Mouse (Mus musculus): ENCODE measurements around the gene Rpl10. TPM values are rescaled to one million over a fixed set of nuclear protein-coding genes. Genes with fewer than 3 reads are reported as not detected.

The Rpl10 gene
- total and polyA plus RNA-seq, 2 experiments from 2014 or later: 375 to 1,618 TPM

GRCm38 (mm10) chrX:74296538-74297448, 26.2 kb downstream of the Rpl10 start, which contains the start of gene Atp6ap1:
Atp6ap1 (plus strand) TSS chrX:74297097.
- 26% methylated on average over 37 of the region's 37 CpGs for WGBS
- DNase-seq (ENCODE audit: low spot score) (peak; percentile 96), ATAC-seq (peak; percentile 99)

DNA sequence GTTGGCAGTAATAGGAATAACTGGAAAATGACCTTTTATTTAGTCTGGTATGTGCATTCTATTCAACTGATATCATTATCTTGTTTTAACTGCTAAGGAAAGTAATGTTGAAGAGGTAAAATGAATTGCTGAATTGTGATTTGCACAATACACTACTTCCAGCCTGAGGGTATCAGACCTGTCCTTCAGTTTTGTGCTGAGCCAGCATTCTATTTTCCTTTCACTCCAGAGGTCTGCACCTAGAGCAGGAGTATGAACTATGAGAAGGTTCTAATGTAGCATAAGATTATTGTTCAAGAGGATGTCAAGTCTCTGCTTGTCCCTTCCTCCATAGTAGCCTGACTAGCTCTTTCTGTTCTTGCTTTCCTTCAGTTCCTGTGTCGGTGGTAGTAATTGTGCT, 27.7 kb downstream of the Rpl10 start:
- WGBS: 75% methylated on average over 1 of the region's 1 CpGs
- Histone ChIP-seq H3K36me3 (ENCODE audit: insufficient read depth, low read length) (0 out of 2 replicates have a peak, but pooled peaks cover 10% of the 10 kb centered on the region), H3K27ac (no peak overlapping the region), H3K4me2 (ENCODE audit: low read depth, low read length) (no peak overlapping the region), H3K4me1 (ENCODE audit: insufficient read depth, low read length) (no peaks in the 10 kb centered on the region), H3K4me3 (ENCODE audit: low read length) (no peak overlapping the region), H3K27me3 (ENCODE audit: insufficient read depth, low read length) (no peaks in the 10 kb centered on the region), H3K9ac (replicated peaks; ENCODE audit: low read length) (no peak overlapping the region), H3K9me3 (ENCODE audit: low read length) (no peaks in the 10 kb centered on the region)
- DNase-seq (ENCODE audit: low spot score): no peak
- no peak for TF ChIP-seq CTCF (IDR thresholded peaks at IDR 0.05; ENCODE audit: low read depth)
- no peak for ATAC-seq

More at GRCm38 (mm10) chrX:74296538-74297448, 26.2 kb downstream of the Rpl10 start, which contains the start of gene Atp6ap1:
- peak within 1 kb of the TSS; percentile 62 for H3K4me3 ChIP-seq (ENCODE audit: low read length)
- H3K4me1 ChIP-seq (ENCODE audit: insufficient read depth, low read length): no peaks in the 10 kb centered on the region
- TF ChIP-seq CTCF (IDR thresholded peaks at IDR 0.05; ENCODE audit: low read depth): no peak
- H3K9ac ChIP-seq (replicated peaks; ENCODE audit: low read length): peak within 1 kb of the TSS; percentile 74
- peak within 1 kb of the TSS; percentile 81 for H3K27ac ChIP-seq
- 0 out of 2 replicates have a peak, but pooled peaks cover 10% of the 10 kb centered on the region for H3K36me3 ChIP-seq (ENCODE audit: insufficient read depth, low read length)
- H3K27me3 ChIP-seq (ENCODE audit: insufficient read depth, low read length): no peaks in the 10 kb centered on the region
- no peaks in the 10 kb centered on the region for H3K9me3 ChIP-seq (ENCODE audit: low read length)
- H3K4me2 ChIP-seq (ENCODE audit: low read depth, low read length): peak within 1 kb of the TSS; percentile 66

GRCm38 (mm10) chrX:74299721-74300120, 29.1 kb downstream of the Rpl10 start:
- H3K9ac ChIP-seq (replicated peaks; ENCODE audit: low read length): no peak overlapping the region
- 77% methylated on average over 3 of the region's 3 CpGs for WGBS
- ATAC-seq: no peak

GRCm38 (mm10) chrX:74304867-74305700, 34.5 kb downstream of the Rpl10 start, which contains the start of gene Gdi1:
Gdi1 (plus strand) TSS chrX:74304998.
- peak; percentile 86 for ATAC-seq

More at GRCm38 (mm10) chrX:74299721-74300120, 29.1 kb downstream of the Rpl10 start:
- no peak overlapping the region for H3K4me3 ChIP-seq (ENCODE audit: low read length)
- H3K36me3 ChIP-seq (ENCODE audit: insufficient read depth, low read length): 0 out of 2 replicates have a peak, but pooled peaks cover 10% of the 10 kb centered on the region
- H3K9me3 ChIP-seq (ENCODE audit: low read length): no peaks in the 10 kb centered on the region
- no peak for TF ChIP-seq CTCF (IDR thresholded peaks at IDR 0.05; ENCODE audit: low read depth)
- no peak for DNase-seq (ENCODE audit: low spot score)
- no peak overlapping the region for H3K27ac ChIP-seq
- no peak overlapping the region for H3K4me2 ChIP-seq (ENCODE audit: low read depth, low read length)
- H3K27me3 ChIP-seq (ENCODE audit: insufficient read depth, low read length): no peaks in the 10 kb centered on the region
- H3K4me1 ChIP-seq (ENCODE audit: insufficient read depth, low read length): no peaks in the 10 kb centered on the region

DNA sequence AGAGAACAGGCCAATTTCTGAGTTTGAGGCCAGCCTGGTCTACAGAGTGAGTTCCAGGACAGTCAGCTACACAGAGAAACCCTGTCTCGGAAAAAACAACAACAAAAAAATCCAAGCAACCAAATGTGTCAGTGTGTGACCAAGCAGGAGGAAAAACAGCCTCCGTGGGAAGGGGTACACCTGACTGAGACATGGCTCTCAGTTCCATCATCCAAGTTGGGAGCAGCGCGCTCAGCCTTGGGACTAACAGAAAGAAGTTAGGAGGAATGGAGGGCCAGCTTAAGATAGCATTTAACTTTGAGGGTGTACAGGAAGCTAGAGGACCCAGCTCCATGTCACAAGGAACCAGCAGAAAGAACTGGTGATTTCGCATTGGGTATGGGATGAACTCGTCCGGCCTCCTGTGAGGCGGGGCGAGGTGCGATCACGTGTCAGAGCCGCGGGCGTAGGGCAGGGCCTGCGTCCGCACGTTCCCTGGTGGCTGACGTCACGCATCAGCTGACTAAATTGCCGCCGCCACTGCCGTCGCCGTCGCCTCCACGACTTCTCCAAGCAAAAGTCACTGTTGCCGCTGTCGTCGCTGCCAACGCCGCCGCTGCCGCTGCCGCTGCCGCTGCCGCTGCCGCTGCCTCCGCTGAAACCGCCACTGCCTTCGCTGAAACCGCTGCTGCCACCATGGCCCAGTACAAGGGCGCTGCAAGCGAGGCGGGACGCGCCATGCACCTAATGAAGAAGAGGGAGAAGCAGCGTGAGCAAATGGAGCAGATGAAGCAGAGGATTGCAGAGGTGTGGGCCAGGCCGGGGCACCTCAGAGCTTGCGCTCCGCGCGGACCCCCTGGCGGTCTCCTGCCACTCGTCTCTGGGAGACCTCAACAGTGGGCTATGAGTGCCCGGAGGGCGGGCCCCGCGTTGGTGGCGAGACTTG, 42.2 kb downstream of the Rpl10 start, which contains the start of gene Fam50a:
Gene Fam50a, plus strand, starts transcription at position 494 of the 925 bp plus-strand sequence.
- DNase-seq (ENCODE audit: low spot score): peak; percentile 94
- TF ChIP-seq CTCF (IDR thresholded peaks at IDR 0.05; ENCODE audit: low read depth): no peak
- Histone ChIP-seq H3K36me3 (ENCODE audit: insufficient read depth, low read length) (peaks cover 9% of the 10 kb centered on the region; the same call in 1 of the 2 replicates), H3K4me1 (ENCODE audit: insufficient read depth, low read length) (no peaks in the 10 kb centered on the region), H3K27me3 (ENCODE audit: insufficient read depth, low read length) (no peaks in the 10 kb centered on the region), H3K4me2 (ENCODE audit: low read depth, low read length) (peak within 1 kb of the TSS; percentile 67), H3K4me3 (ENCODE audit: low read length) (peak within 1 kb of the TSS; percentile 50), H3K9me3 (ENCODE audit: low read length) (no peaks in the 10 kb centered on the region), H3K27ac (peak within 1 kb of the TSS; percentile 84), H3K9ac (replicated peaks; ENCODE audit: low read length) (peak within 1 kb of the TSS; percentile 67)
- 29% methylated on average over 59 of the region's 59 CpGs for WGBS
- peak; percentile 97 for ATAC-seq

More at GRCm38 (mm10) chrX:74304867-74305700, 34.5 kb downstream of the Rpl10 start, which contains the start of gene Gdi1:
- H3K36me3 ChIP-seq (ENCODE audit: insufficient read depth, low read length): peaks cover 12% of the 10 kb centered on the region; the same call in 1 of the 2 replicates
- peak within 1 kb of the TSS; percentile 92 for H3K27ac ChIP-seq
- H3K4me2 ChIP-seq (ENCODE audit: low read depth, low read length): peak within 1 kb of the TSS; percentile 65
- TF ChIP-seq CTCF (IDR thresholded peaks at IDR 0.05; ENCODE audit: low read depth): no peak
- no peaks in the 10 kb centered on the region for H3K4me1 ChIP-seq (ENCODE audit: insufficient read depth, low read length)
- no peaks in the 10 kb centered on the region for H3K9me3 ChIP-seq (ENCODE audit: low read length)
- H3K27me3 ChIP-seq (ENCODE audit: insufficient read depth, low read length): no peaks in the 10 kb centered on the region
- peak; percentile 87 for DNase-seq (ENCODE audit: low spot score)
- peak within 1 kb of the TSS; percentile 54 for H3K4me3 ChIP-seq (ENCODE audit: low read length)
- H3K9ac ChIP-seq (replicated peaks; ENCODE audit: low read length): peak within 1 kb of the TSS; percentile 65
- 16% methylated on average over 40 of the region's 41 CpGs for WGBS

Small RNAs within 50 kb of the gene (microRNA-seq; reads per million reads assigned to microRNA genes)
- gene Mir7091 (0 reads per million in 2 experiments), gene Mir7092 (0.53 to 0.72 reads per million in 2 experiments)

Other genes with a start within 250 kb of the Rpl10 start
- 57.6 and 71.0 TPM in 2 replicates for gene Irak1, start 246.9 kb upstream of the Rpl10 start, total RNA-seq (2014; rRNA removed)
- 38.7 and 39.2 TPM in 2 replicates for gene Irak1, start 246.9 kb upstream of the Rpl10 start, polyA plus RNA-seq (2015; fragmentation: Nextera tagmentation; extraction: Ambion mirVana)
- not detected in 2 replicates for gene Opn1mw, start 143.3 kb upstream of the Rpl10 start, total RNA-seq (2014; rRNA removed)
- 0.14 TPM in 1 of 2 replicates, not detected in the other for gene Opn1mw, start 143.3 kb upstream of the Rpl10 start, polyA plus RNA-seq (2015; fragmentation: Nextera tagmentation; extraction: Ambion mirVana)
- gene Mecp2, start 135.4 kb upstream of the Rpl10 start, total RNA-seq (2014; rRNA removed): 48.9 and 62.0 TPM in 2 replicates
- 12.2 and 12.5 TPM in 2 replicates for gene Mecp2, start 135.4 kb upstream of the Rpl10 start, polyA plus RNA-seq (2015; fragmentation: Nextera tagmentation; extraction: Ambion mirVana)
- gene Tex28, start 103.0 kb upstream of the Rpl10 start, total RNA-seq (2014; rRNA removed): not detected in 2 replicates
- gene Tex28, start 103.0 kb upstream of the Rpl10 start, polyA plus RNA-seq (2015; fragmentation: Nextera tagmentation; extraction: Ambion mirVana): not detected in 2 replicates
- gene Tktl1, start 93.6 kb upstream of the Rpl10 start, total RNA-seq (2014; rRNA removed): not detected in 2 replicates
- 0.06 and 0.09 TPM in 2 replicates for gene Tktl1, start 93.6 kb upstream of the Rpl10 start, polyA plus RNA-seq (2015; fragmentation: Nextera tagmentation; extraction: Ambion mirVana)
- gene Flna, start 21.0 kb upstream of the Rpl10 start, total RNA-seq (2014; rRNA removed): 276 and 324 TPM in 2 replicates
- gene Flna, start 21.0 kb upstream of the Rpl10 start, polyA plus RNA-seq (2015; fragmentation: Nextera tagmentation; extraction: Ambion mirVana): 57.2 and 58.6 TPM in 2 replicates
- gene Emd, start 16.1 kb upstream of the Rpl10 start, total RNA-seq (2014; rRNA removed): 55.4 and 66.3 TPM in 2 replicates
- gene Emd, start 16.1 kb upstream of the Rpl10 start, polyA plus RNA-seq (2015; fragmentation: Nextera tagmentation; extraction: Ambion mirVana): 15.6 and 18.2 TPM in 2 replicates
- gene Taz, start 11.1 kb downstream of the Rpl10 start, total RNA-seq (2014; rRNA removed): 51.5 and 81.2 TPM in 2 replicates
- 66.0 and 79.0 TPM in 2 replicates for gene Taz, start 11.1 kb downstream of the Rpl10 start, polyA plus RNA-seq (2015; fragmentation: Nextera tagmentation; extraction: Ambion mirVana)
- gene Dnase1l1, start 11.5 kb downstream of the Rpl10 start, total RNA-seq (2014; rRNA removed): 3.5 and 3.6 TPM in 2 replicates
- 4.1 and 4.3 TPM in 2 replicates for gene Dnase1l1, start 11.5 kb downstream of the Rpl10 start, polyA plus RNA-seq (2015; fragmentation: Nextera tagmentation; extraction: Ambion mirVana)
- 295 and 308 TPM in 2 replicates for gene Atp6ap1, start 26.3 kb downstream of the Rpl10 start, total RNA-seq (2014; rRNA removed)
- 301 and 317 TPM in 2 replicates for gene Atp6ap1, start 26.3 kb downstream of the Rpl10 start, polyA plus RNA-seq (2015; fragmentation: Nextera tagmentation; extraction: Ambion mirVana)
- 365 and 429 TPM in 2 replicates for gene Gdi1, start 34.2 kb downstream of the Rpl10 start, total RNA-seq (2014; rRNA removed)
- gene Gdi1, start 34.2 kb downstream of the Rpl10 start, polyA plus RNA-seq (2015; fragmentation: Nextera tagmentation; extraction: Ambion mirVana): 795 and 814 TPM in 2 replicates
- 6.4 and 9.7 TPM in 2 replicates for gene Fam50a, start 42.2 kb downstream of the Rpl10 start, total RNA-seq (2014; rRNA removed)
- 57.0 and 58.4 TPM in 2 replicates for gene Fam50a, start 42.2 kb downstream of the Rpl10 start, polyA plus RNA-seq (2015; fragmentation: Nextera tagmentation; extraction: Ambion mirVana)
- gene Plxna3, start 58.3 kb downstream of the Rpl10 start, total RNA-seq (2014; rRNA removed): 124 and 149 TPM in 2 replicates
- 17.9 and 20.1 TPM in 2 replicates for gene Plxna3, start 58.3 kb downstream of the Rpl10 start, polyA plus RNA-seq (2015; fragmentation: Nextera tagmentation; extraction: Ambion mirVana)
- gene Lage3, start 82.8 kb downstream of the Rpl10 start, total RNA-seq (2014; rRNA removed): 34.2 and 56.9 TPM in 2 replicates
- gene Lage3, start 82.8 kb downstream of the Rpl10 start, polyA plus RNA-seq (2015; fragmentation: Nextera tagmentation; extraction: Ambion mirVana): 76.4 and 78.1 TPM in 2 replicates
- gene Ubl4a, start 102.4 kb downstream of the Rpl10 start, total RNA-seq (2014; rRNA removed): 45.5 and 51.8 TPM in 2 replicates
- gene Ubl4a, start 102.4 kb downstream of the Rpl10 start, polyA plus RNA-seq (2015; fragmentation: Nextera tagmentation; extraction: Ambion mirVana): 70.7 and 71.8 TPM in 2 replicates
- gene Slc10a3, start 102.5 kb downstream of the Rpl10 start, total RNA-seq (2014; rRNA removed): 4.5 and 5.9 TPM in 2 replicates
- gene Slc10a3, start 102.5 kb downstream of the Rpl10 start, polyA plus RNA-seq (2015; fragmentation: Nextera tagmentation; extraction: Ambion mirVana): 5.6 and 6.3 TPM in 2 replicates
- gene Fam3a, start 122.5 kb downstream of the Rpl10 start, total RNA-seq (2014; rRNA removed): 30.4 and 39.9 TPM in 2 replicates
- 31.1 and 34.0 TPM in 2 replicates for gene Fam3a, start 122.5 kb downstream of the Rpl10 start, polyA plus RNA-seq (2015; fragmentation: Nextera tagmentation; extraction: Ambion mirVana)
- gene Ikbkg, start 122.5 kb downstream of the Rpl10 start, total RNA-seq (2014; rRNA removed): 23.8 and 25.4 TPM in 2 replicates
- gene Ikbkg, start 122.5 kb downstream of the Rpl10 start, polyA plus RNA-seq (2015; fragmentation: Nextera tagmentation; extraction: Ambion mirVana): 12.1 and 13.8 TPM in 2 replicates
- gene G6pdx, start 158.4 kb downstream of the Rpl10 start, total RNA-seq (2014; rRNA removed): 49.5 and 50.3 TPM in 2 replicates
- 39.1 and 42.6 TPM in 2 replicates for gene G6pdx, start 158.4 kb downstream of the Rpl10 start, polyA plus RNA-seq (2015; fragmentation: Nextera tagmentation; extraction: Ambion mirVana)
- not detected in 2 replicates for gene Gm6880, start 210.6 kb downstream of the Rpl10 start, total RNA-seq (2014; rRNA removed)
- 0.33 TPM in 1 of 2 replicates, not detected in the other for gene Gm6880, start 210.6 kb downstream of the Rpl10 start, polyA plus RNA-seq (2015; fragmentation: Nextera tagmentation; extraction: Ambion mirVana)